Mouse (Mus musculus): ENCODE measurements at regions not wholly inside any gene's neighbourhood (a gene's known extent, or its start where the extent isn't known, plus 50 kb on each side); places are given as distances from the start of the nearest gene placed in this dataset.

GRCm38 (mm10) chr1:143881192-143881591 lies 104.1 kb downstream of the Uchl5 start:
- no peak for DNase-seq (ENCODE audit: low spot score in 2 of 2)

- DNase-seq (ENCODE audit: low spot score in 2 of 2) = no peak
These were observed 102.5 kb downstream of the Uchl5 start for GRCm38 (mm10) chr1:143879622-143880021.

- DNase-seq (ENCODE audit: low spot score in 2 of 2) = no peak
These were observed 101.2 kb downstream of the Uchl5 start for GRCm38 (mm10) chr1:143878266-143878665.

GRCm38 (mm10) chr1:143860319-143860718 lies 83.2 kb downstream of the Uchl5 start:
- DNase-seq (ENCODE audit: low spot score in 2 of 2) = no peak

GRCm38 (mm10) chr1:143858532-143858931 lies 81.5 kb downstream of the Uchl5 start:
- DNase-seq (ENCODE audit: low spot score in 2 of 2) = no peak
